Mouse (Mus musculus) lung, embryonic 16.5 days (tissue): Measurements from ENCODE around the gene Cyp46a1. TPM values are rescaled to one million over a fixed set of nuclear protein-coding genes. Genes with fewer than 3 reads are reported as not detected.

Source experiments
- ATAC-seq: fragments of 200-750 bp; cut with Nextera tagmentation; 2 replicates; pipeline ENCODE4 v1.8.0; 2017; ENCODE audit warnings: low read depth, mild to moderate bottlenecking, moderate library complexity
- H3K27ac ChIP-seq: fragments of 300-500 bp; sonication (generic); 2 replicates; pipeline ENCODE4 v1.5.1; 2014; ENCODE audit warnings: mild to moderate bottlenecking, control low read depth, low read length
- H3K27me3 ChIP-seq: fragments of 300-500 bp; sonication (generic); 2 replicates; pipeline ENCODE4 v1.6.1; 2014; ENCODE audit warnings: low read depth, low read length, mixed read lengths; ENCODE audit not compliant: control insufficient read depth, insufficient read depth
- H3K36me3 ChIP-seq: fragments of 300-500 bp; sonication (generic); 2 replicates; pipeline ENCODE4 v1.6.1; 2014; ENCODE audit warnings: low read length; ENCODE audit not compliant: control insufficient read depth, insufficient read depth
- H3K4me1 ChIP-seq: fragments of 300-500 bp; sonication (generic); replicated peaks from 2 replicates; pipeline ENCODE4 v1.6.1; 2014; ENCODE audit warnings: low read length, mixed read lengths; ENCODE audit not compliant: control insufficient read depth, insufficient read depth
- H3K4me2 ChIP-seq: fragments of 300-500 bp; sonication (generic); 2 replicates; pipeline ENCODE4 v1.6.1; 2014; ENCODE audit warnings: low read depth, low read length, control low read depth
- H3K4me3 ChIP-seq: fragments of 300-500 bp; sonication (generic); 2 replicates; pipeline ENCODE4 v1.5.1; 2014; ENCODE audit warnings: mild to moderate bottlenecking, low read length, control low read depth
- H3K9ac ChIP-seq: fragments of 300-500 bp; sonication (generic); 2 replicates; pipeline ENCODE4 v1.6.1; 2014; ENCODE audit warnings: low read length, control low read depth
- H3K9me3 ChIP-seq: fragments of 300-500 bp; sonication (generic); 2 replicates; pipeline ENCODE4 v1.6.1; 2016; ENCODE audit warnings: low read length; ENCODE audit not compliant: control insufficient read depth
- WGBS: fragments of 180-500 bp; shearing (Covaris S2); extraction: QIAGEN DNeasy Blood & Tissue Kit; methylation state at CpG from one replicate; pipeline ENCODE4 v1.1.7; 2014; 5-methylcytosine and 5-hydroxymethylcytosine counted together
- polyA plus RNA-seq: library from polyadenylated mRNA; unstranded; fragments of >200 nt; fragmentation: Nextera tagmentation; extraction: Ambion mirVana; gene quantifications from 2 replicates; pipeline ENCODE4 v1.2.1, GENCODE M21; 2015

Cyp46a1 gene
- polyA plus RNA-seq, 1 experiment from 2014 or later, result 7.4 TPM

DNA sequence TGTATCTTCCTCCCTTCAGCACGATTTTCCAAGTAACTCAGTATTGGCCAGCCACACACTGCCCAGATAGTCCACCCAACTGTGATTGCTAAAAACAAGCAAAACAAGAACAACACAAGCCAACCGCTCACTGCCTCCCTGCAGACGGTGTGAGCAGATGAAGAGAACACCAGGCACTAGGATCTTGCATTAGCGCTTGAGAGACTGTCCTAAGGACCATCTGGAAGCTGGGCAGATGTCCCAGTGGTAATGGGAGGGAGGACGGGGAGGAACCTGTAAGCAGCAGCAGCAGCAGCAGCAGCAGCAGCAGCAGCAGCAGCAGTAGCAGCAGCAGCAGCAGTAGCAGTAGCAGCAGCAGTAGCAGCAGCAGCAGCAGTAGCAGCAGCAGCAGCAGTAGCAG, 14.8 kb downstream of the Cyp46a1 start:
- WGBS, result 56% methylated on average over 5 of the region's 5 CpGs
- no peak for ATAC-seq
- Histone ChIP-seq H3K27ac (no peak overlapping the region), H3K36me3 (no peaks in the 10 kb centered on the region), H3K4me2 (no peak overlapping the region), H3K9ac (no peak overlapping the region), H3K27me3 (peaks cover 9% of the 10 kb centered on the region), H3K4me1 (0 out of 2 replicates have a peak, but pooled peaks cover 3% of the 10 kb centered on the region), H3K9me3 (no peaks in the 10 kb centered on the region), H3K4me3 (no peak overlapping the region)

DNA sequence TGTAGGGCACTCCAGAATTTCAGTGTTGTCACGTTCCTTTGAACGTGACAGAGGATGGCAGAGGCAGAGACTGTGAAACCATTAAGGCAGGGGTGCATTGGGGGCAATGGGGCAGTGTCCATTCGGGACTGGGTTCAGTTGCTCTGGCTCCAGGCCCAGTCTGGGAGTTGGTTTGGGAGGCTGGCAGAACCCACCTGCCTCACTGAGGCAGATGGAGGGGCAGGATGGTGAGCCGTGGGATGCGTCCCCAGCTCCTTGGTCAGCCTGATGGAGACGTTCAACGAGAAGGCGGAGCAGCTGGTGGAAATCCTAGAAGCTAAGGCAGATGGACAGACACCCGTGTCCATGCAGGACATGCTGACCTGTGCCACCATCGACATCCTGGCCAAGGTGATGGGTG, 16.8 kb downstream of the Cyp46a1 start:
- H3K4me3 ChIP-seq, result no peak overlapping the region
- 84% methylated on average over 10 of the region's 10 CpGs for WGBS
- no peak overlapping the region for H3K9ac ChIP-seq
- H3K4me2 ChIP-seq, result no peak overlapping the region
- ATAC-seq, result no peak
- peaks cover 11% of the 10 kb centered on the region for H3K27me3 ChIP-seq
- 0 out of 2 replicates have a peak, but pooled peaks cover 3% of the 10 kb centered on the region for H3K4me1 ChIP-seq
- no peak overlapping the region for H3K27ac ChIP-seq
- H3K9me3 ChIP-seq, result no peaks in the 10 kb centered on the region
- no peaks in the 10 kb centered on the region for H3K36me3 ChIP-seq

DNA sequence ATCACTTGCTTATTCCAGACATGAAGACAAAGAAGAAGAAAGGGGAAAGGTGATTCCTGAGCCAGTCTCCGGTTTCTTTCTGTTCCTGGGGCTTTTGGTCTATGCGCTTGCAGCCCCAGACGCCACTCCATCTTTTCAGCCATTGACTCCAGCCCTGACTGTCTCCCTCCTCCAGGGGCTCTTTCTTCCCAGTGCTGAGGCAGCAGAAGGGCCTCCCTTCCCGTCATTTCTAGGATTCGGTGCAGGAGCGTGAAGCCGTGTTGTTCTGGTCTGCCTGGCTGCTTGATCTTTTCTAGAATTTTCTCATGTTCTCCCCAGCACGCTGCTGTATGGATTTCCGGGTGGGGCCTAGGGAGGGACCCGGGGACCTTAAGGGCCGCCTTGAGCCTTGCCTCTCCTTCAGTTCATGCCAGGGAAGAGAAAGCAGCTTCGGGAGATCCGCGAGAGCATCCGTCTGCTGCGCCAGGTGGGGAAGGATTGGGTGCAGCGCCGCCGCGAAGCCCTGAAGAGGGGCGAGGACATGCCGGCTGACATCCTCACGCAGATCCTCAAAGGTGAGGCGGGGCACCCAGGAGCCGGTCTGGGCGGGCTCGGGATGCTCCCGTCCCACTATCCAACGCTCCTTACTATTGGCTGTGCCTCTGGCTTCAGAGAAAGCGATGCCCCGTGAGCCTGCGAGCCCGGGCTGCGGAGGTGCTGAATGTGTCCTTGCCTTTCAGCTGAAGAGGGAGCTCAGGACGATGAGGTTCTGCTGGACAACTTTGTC, 18.4 kb downstream of the Cyp46a1 start:
- Histone ChIP-seq H3K27ac (no peak overlapping the region), H3K4me3 (no peak overlapping the region), H3K4me2 (peak overlapping the region; percentile 39), H3K4me1 (0 out of 2 replicates have a peak, but pooled peaks cover 3% of the 10 kb centered on the region), H3K9ac (no peak overlapping the region), H3K36me3 (no peaks in the 10 kb centered on the region), H3K9me3 (no peaks in the 10 kb centered on the region), H3K27me3 (peaks cover 11% of the 10 kb centered on the region)
- ATAC-seq, result no peak
- WGBS, result 9% methylated on average over 35 of the region's 35 CpGs

DNA sequence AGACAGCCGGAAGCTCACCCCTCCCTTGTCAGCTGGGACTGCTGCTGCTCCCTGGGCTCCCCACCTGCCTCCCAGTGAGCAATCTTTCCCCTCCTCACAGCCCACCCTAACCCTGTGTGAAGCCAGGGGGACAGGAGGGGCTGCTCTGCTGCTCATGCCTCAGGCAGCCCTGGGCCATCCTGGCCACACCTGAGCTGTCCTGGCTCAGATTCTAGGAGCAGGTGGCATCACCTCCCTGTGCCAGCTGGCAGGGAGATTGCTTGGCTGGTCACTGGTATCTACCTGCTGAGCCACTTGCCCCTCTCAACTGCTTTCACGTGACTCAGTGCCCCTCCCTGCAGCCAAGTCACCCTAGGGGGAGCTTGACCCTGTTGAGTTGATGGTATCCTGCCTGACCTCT, 20.1 kb downstream of the Cyp46a1 start:
- Histone ChIP-seq H3K27me3 (peaks cover 11% of the 10 kb centered on the region), H3K36me3 (no peaks in the 10 kb centered on the region), H3K9ac (no peak overlapping the region), H3K4me2 (no peak overlapping the region), H3K27ac (no peak overlapping the region), H3K9me3 (no peaks in the 10 kb centered on the region), H3K4me3 (no peak overlapping the region), H3K4me1 (0 out of 2 replicates have a peak, but pooled peaks cover 3% of the 10 kb centered on the region)
- 52% methylated on average over 2 of the region's 2 CpGs for WGBS
- no peak for ATAC-seq

DNA sequence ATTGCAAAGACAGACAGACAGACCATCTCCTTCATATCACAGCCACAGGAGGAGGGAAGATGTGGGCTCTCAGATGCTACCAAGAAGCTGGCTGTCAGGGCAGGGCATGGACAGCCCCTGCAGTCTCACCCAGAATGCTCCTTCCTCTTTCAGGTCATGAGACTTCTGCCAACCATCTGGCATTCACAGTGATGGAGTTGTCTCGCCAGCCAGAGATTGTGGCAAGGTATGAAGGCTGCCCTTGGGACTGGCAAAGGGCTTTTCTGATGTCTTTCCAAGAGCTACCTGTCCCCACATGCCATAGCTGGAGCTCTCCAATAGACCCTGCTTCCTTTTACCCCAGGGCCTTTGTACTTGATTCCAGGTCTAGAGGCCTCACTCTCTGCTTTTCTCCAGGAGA, 21.1 kb downstream of the Cyp46a1 start:
- Histone ChIP-seq H3K36me3 (no peaks in the 10 kb centered on the region), H3K4me3 (no peak overlapping the region), H3K27ac (no peak overlapping the region), H3K4me2 (no peak overlapping the region), H3K9ac (no peak overlapping the region), H3K9me3 (no peaks in the 10 kb centered on the region), H3K27me3 (peaks cover 11% of the 10 kb centered on the region), H3K4me1 (0 out of 2 replicates have a peak, but pooled peaks cover 3% of the 10 kb centered on the region)
- WGBS, result 80% methylated on average over 1 of the region's 1 CpGs
- ATAC-seq, result no peak

DNA sequence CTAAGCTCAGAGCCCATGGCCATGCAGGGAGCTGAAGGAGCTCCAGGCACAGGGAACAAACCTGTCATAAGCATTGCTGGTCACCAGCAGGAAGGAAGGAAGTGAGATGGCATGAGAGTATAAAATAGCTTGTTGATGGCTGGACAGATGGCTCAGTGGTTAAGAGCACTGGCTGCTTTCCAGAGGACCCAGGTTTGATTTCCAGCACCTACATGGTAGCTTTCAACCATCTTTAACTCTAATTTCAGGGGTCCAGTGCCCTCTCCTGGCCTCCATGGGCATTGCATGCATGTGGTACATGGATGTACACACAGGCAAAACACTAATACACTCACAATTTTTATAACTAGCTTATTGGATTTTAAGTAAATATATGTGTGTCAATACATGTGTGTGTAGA, 21.8 kb downstream of the Cyp46a1 start:
- ATAC-seq, result no peak

DNA sequence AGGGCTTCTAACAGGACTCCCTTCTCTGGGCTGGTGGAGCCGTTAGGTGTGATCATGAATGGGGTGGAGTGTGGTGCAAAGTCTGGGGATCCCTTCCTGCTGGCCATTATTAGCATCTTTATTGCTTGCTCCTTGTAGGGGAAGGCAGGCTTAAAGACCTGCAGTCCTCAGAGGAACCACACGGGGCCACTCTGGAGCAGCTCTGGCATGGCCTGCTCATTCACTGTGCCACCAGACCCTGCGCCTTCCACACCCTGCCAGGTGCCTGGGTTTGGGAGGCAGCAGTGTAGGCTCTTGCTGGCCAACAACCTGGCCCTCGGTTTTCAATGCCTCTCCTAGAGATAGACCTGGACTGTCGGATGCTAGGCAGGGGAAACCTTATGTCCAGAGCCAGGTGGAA, 29.6 kb downstream of the Cyp46a1 start:
- Histone ChIP-seq H3K36me3 (no peaks in the 10 kb centered on the region), H3K4me3 (no peak overlapping the region), H3K9me3 (no peaks in the 10 kb centered on the region), H3K27me3 (no peaks in the 10 kb centered on the region), H3K27ac (no peak overlapping the region; the same call in 1 of the 2 replicates), H3K9ac (peak overlapping the region; percentile 16; the same call in 1 of the 2 replicates), H3K4me2 (no peak overlapping the region), H3K4me1 (peaks cover 33% of the 10 kb centered on the region)
- WGBS, result 5% methylated on average over 5 of the region's 5 CpGs
- peak; percentile 61 for ATAC-seq

More for the DNA sequence above, 21.8 kb downstream of the Cyp46a1 start:
- H3K4me2 ChIP-seq, result no peak overlapping the region
- no peak overlapping the region for H3K27ac ChIP-seq
- no peaks in the 10 kb centered on the region for H3K9me3 ChIP-seq
- H3K4me3 ChIP-seq, result no peak overlapping the region
- H3K27me3 ChIP-seq, result peaks cover 11% of the 10 kb centered on the region
- H3K4me1 ChIP-seq, result 0 out of 2 replicates have a peak, but pooled peaks cover 3% of the 10 kb centered on the region
- no peak overlapping the region for H3K9ac ChIP-seq
- H3K36me3 ChIP-seq, result no peaks in the 10 kb centered on the region

DNA sequence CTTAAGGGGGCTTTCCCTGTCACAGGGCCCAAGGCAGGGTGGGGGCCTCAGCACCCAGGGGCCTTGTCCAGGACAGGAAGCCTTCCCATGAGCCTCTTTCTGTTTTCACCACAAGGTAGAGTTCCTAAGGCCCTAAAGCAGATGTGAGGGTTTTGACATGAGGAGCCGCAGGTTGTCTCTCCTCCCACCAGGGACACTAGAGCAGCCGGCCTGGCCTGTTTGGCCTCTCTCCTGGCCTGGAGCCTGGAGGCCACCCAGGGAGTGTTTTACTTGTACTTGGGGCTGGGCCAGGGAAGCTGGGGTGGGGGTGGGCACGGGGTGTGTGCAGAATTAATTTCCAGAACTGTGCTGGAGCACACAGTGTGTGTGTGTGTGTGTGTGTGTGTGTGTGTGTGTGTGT, 31.2 kb downstream of the Cyp46a1 start:
- H3K27ac ChIP-seq, result peak overlapping the region; percentile 78
- no peak overlapping the region for H3K4me2 ChIP-seq
- no peak overlapping the region for H3K4me3 ChIP-seq
- 16% methylated on average over 3 of the region's 3 CpGs for WGBS
- no peaks in the 10 kb centered on the region for H3K36me3 ChIP-seq
- peaks cover 44% of the 10 kb centered on the region for H3K4me1 ChIP-seq
- H3K9me3 ChIP-seq, result no peaks in the 10 kb centered on the region
- no peaks in the 10 kb centered on the region for H3K27me3 ChIP-seq
- no peak overlapping the region for H3K9ac ChIP-seq
- ATAC-seq, result peak; percentile 84

DNA sequence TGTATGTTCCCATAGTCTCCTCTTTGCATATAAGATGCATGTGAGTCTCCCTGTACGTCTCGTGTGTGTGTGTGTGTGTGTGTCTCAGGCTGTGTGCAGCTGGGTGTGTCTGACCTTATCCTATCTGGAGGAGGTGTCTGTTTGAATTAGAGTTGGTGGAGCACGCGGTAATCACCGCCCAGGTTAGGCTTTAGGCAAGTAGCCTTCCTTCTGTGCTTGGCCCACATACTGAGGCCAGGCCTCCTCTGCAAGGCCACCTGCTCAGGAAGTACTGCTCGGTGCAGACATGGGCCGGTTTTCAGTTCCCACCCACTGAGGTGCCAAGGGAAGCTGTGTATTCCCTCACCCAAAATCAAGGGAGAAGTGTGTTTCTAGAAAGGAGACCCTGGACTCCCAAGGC, 31.7 kb downstream of the Cyp46a1 start:
- H3K9ac ChIP-seq, result 0 out of 2 replicates have a peak overlapping the region, but pooled peaks have one; percentile 41
- peak; percentile 1 for ATAC-seq
- no peak overlapping the region for H3K4me3 ChIP-seq
- no peaks in the 10 kb centered on the region for H3K9me3 ChIP-seq
- 14% methylated on average over 7 of the region's 7 CpGs for WGBS
- H3K4me2 ChIP-seq, result no peak overlapping the region
- H3K4me1 ChIP-seq, result peaks cover 49% of the 10 kb centered on the region
- H3K27ac ChIP-seq, result peak overlapping the region; percentile 81
- no peaks in the 10 kb centered on the region for H3K27me3 ChIP-seq
- H3K36me3 ChIP-seq, result no peaks in the 10 kb centered on the region
